Mouse (Mus musculus) hindbrain, embryonic 12.5 days (tissue): ENCODE results near the gene Sec23b. TPM values are rescaled to one million over a fixed set of nuclear protein-coding genes. Genes with fewer than 3 reads are reported as not detected.

Experiments used
- ATAC-seq: fragments of 200-750 bp; cut with Nextera tagmentation; 2 replicates; pipeline ENCODE4 v1.8.0; 2017; ENCODE audit warnings: moderate TSS enrichment; ENCODE audit not compliant: low FRiP score
- H3K27ac ChIP-seq: fragments of 300-500 bp; sonication (generic); 2 replicates; pipeline ENCODE4 v1.5.1; 2016; ENCODE audit warnings: mild to moderate bottlenecking
- H3K27me3 ChIP-seq: fragments of 300-500 bp; sonication (generic); 2 replicates; pipeline ENCODE4 v1.6.1; 2016; ENCODE audit warnings: mild to moderate bottlenecking
- H3K36me3 ChIP-seq: fragments of 300-500 bp; sonication (generic); 2 replicates; pipeline ENCODE4 v1.6.1; 2016; ENCODE audit warnings: mild to moderate bottlenecking
- H3K4me1 ChIP-seq: fragments of 300-500 bp; sonication (generic); 2 replicates; pipeline ENCODE4 v1.6.1; 2016
- H3K4me2 ChIP-seq: fragments of 300-500 bp; sonication (generic); replicated peaks from 2 replicates; pipeline ENCODE4 v1.6.1; 2016; ENCODE audit warnings: mild to moderate bottlenecking
- H3K4me3 ChIP-seq: fragments of 300-500 bp; sonication (generic); 2 replicates; pipeline ENCODE4 v1.5.1; 2016; ENCODE audit warnings: mild to moderate bottlenecking
- H3K9ac ChIP-seq: fragments of 300-500 bp; sonication (generic); 2 replicates; pipeline ENCODE4 v1.6.1; 2016; ENCODE audit warnings: mild to moderate bottlenecking, moderate library complexity
- H3K9me3 ChIP-seq: fragments of 300-500 bp; sonication (generic); replicated peaks from 2 replicates; pipeline ENCODE4 v1.6.1; 2016; ENCODE audit warnings: mild to moderate bottlenecking
- WGBS: fragments of 180-500 bp; shearing (Covaris S2); methylation state at CpG from one replicate; pipeline ENCODE4 v1.1.7; 2016; 5-methylcytosine and 5-hydroxymethylcytosine counted together
- polyA plus RNA-seq: library from polyadenylated mRNA; unstranded; fragments of >200 nt; fragmentation: Nextera tagmentation; extraction: Ambion mirVana; gene quantifications from 2 replicates; pipeline ENCODE4 v1.2.1, GENCODE M21; 2016

Sec23b gene
- polyA plus RNA-seq = 96.5 and 101 TPM in 2 replicates

DNA sequence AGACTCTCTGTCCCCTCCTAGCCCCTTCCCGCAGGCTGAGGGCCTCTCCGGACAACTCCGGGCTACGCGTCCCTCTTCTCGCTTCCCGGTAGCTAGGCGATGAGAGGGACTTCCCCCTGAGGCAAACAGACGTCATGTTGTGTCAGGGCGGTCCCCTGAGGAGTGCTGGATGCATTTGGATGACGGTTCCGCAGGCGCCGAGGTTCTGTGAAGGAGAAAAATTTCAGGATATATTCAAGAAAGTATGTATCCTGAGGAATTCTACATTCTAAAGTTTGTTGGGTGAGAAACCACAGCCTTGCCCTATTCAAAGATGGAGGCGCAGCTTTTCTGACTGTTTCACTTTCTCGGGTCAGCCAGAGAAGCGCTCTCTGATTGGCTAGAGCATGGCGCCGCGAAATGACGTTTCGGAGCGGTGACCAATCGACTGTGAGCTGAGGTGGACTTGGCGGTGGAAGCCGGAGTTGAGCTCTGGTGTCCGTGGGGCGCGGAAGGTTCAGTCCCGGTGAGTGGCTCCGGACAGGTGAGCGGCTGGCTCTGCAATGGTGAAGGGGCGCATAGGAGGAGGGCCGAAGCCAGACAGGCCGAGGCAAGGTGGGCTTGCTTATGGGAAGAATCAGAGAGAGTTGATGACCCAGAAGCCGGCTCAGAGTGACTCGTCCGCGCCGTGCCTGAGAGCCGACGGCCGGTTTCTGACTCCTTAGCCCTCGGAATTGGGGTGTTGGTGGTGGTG is at the start of gene Sec23b:
Gene Sec23b, plus strand, starts transcription at position 410 of the 733 bp plus-strand sequence.
- peaks cover 5% of the 10 kb centered on the region; the same call in 1 of the 2 replicates for H3K36me3 ChIP-seq
- H3K4me2 ChIP-seq = peak within 1 kb of the TSS; percentile 67
- H3K4me1 ChIP-seq = peaks cover 9% of the 10 kb centered on the region
- H3K9ac ChIP-seq = peak within 1 kb of the TSS; percentile 74
- no peaks in the 10 kb centered on the region for H3K27me3 ChIP-seq
- no peaks in the 10 kb centered on the region for H3K9me3 ChIP-seq
- peak within 1 kb of the TSS; percentile 89 for H3K27ac ChIP-seq
- ATAC-seq = peak; percentile 99
- WGBS = under 1% methylated on average over 44 of the region's 44 CpGs
- H3K4me3 ChIP-seq = peak within 1 kb of the TSS; percentile 72

DNA sequence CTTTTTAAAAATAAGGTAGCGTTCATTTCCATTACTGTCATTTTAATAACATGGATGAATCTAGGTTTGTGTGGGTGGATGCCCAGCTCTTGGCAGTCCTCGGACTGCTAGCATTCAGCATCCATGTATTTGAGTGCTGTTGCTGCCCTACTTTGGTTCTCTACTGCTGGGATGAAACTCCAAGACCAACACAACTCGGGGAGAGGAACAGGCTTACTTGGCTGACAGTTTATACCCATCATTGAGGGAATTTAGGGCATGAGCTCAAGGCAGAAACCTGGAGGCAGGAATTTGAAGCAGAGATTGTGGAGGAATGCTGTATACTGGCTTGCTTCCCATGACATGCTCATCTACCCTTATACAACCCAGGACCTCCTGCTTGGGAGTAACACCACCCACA is 41.4 kb upstream of the Sec23b start:
- no peaks in the 10 kb centered on the region for H3K27me3 ChIP-seq
- H3K27ac ChIP-seq = no peak overlapping the region
- H3K9me3 ChIP-seq = no peaks in the 10 kb centered on the region
- ATAC-seq = no peak
- no peak overlapping the region for H3K9ac ChIP-seq
- no peak overlapping the region for H3K4me2 ChIP-seq
- H3K36me3 ChIP-seq = no peaks in the 10 kb centered on the region
- WGBS = 88% methylated on average over 3 of the region's 3 CpGs
- no peaks in the 10 kb centered on the region for H3K4me1 ChIP-seq
- H3K4me3 ChIP-seq = no peak overlapping the region

DNA sequence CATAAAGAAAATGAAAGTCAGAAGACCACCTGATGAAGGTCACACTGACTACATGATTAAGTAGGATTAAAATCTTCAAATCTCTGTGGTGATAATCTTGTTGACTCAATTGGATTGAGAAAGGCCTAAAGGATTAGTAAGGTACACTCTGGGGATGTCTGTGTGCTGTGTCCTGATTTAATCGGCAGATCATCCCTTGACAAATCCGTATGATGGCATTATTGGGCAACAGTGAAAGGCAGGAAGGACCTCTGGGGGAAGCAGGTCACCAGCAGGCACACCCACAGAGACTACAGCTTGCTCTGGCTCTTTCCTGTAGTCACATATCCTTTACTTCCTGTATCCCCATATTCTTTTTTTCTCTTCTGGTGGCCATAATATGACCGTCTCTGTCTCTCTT is 36.3 kb upstream of the Sec23b start:
- no peak overlapping the region for H3K9ac ChIP-seq
- no peaks in the 10 kb centered on the region for H3K9me3 ChIP-seq
- no peak for ATAC-seq
- H3K36me3 ChIP-seq = peaks cover 2% of the 10 kb centered on the region; the same call in 1 of the 2 replicates
- H3K4me3 ChIP-seq = no peak overlapping the region
- no peaks in the 10 kb centered on the region for H3K27me3 ChIP-seq
- no peak overlapping the region for H3K27ac ChIP-seq
- 93% methylated on average over 3 of the region's 3 CpGs for WGBS
- H3K4me1 ChIP-seq = no peaks in the 10 kb centered on the region
- H3K4me2 ChIP-seq = no peak overlapping the region

DNA sequence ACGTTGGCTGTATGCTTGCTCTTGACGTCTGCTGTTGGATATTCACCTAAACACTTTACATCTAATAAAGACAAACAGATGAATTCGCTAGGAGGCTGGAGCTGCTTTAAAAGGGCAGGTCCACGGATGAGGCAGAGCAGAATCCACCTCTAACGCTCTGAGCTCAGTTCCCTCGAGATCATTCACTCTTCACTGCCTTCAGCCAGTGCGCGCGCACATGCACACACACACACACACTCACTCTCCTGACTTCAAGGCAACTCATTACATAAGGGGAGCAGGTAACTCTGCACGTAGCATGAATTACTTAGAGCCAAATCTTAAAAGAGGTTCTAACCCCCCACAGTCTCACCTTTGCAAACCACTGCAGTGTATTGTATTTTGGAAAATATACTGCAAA is 30.2 kb upstream of the Sec23b start:
- H3K27me3 ChIP-seq = 0 out of 2 replicates have a peak, but pooled peaks cover 2% of the 10 kb centered on the region

DNA sequence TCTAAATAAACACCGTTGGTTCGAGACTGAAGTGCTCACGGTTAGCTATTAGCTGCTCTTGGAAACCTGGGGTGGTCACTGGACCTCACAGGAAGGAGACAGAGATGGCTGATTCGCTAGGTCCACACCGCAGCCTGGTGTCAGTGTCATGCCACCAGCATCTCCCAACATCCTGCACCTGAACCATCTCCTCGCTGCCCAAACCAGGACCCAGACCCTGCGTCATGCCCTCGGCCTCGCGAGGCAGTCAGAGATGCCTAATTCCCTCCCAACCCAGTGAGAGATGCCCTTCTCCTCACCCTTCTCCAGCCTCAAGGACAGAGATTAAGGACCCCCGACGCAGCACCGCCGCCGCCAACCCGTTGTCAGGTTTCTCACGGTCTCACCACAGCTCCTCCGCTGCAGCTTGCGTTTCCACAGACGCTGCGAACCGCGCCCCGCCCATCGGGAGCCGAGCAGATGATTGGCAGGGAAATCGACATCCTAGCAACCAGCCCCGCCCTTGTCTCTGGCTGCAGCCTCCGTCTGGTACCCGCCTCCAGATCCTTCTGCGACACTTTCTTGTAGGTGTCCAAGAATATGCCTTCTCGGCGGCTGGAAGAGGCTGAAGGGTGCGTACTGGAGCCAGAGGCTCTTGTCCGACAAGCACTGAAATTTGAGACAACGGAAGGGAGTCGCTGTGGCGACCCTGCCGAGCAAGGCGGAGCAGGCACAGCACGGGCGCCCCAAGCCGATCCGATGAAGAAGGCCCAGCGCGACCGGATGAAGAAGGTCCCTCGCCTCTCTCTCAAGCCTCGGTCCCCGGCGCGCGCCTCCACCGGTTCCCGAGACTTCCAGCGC is 28.8 kb upstream of the Sec23b start, which contains the start of the genes Dzank1 and Polr3f:
Gene Dzank1, minus strand, starts transcription at position 434 of the 840 bp plus-strand sequence.
Gene Polr3f, plus strand, starts transcription at position 738 of the 840 bp plus-strand sequence.
- Histone ChIP-seq H3K36me3 (peaks cover 6% of the 10 kb centered on the region), H3K4me2 (peak within 1 kb of the TSS; percentile 88), H3K27ac (peak within 1 kb of the TSS; percentile 95), H3K4me1 (peaks cover 17% of the 10 kb centered on the region), H3K4me3 (peak within 1 kb of the TSS; percentile 96), H3K9ac (peak within 1 kb of the TSS; percentile 95), H3K27me3 (0 out of 2 replicates have a peak, but pooled peaks cover 2% of the 10 kb centered on the region), H3K9me3 (no peaks in the 10 kb centered on the region)
- WGBS = 2% methylated on average over 56 of the region's 56 CpGs
- ATAC-seq = peak; percentile 99

More for the DNA sequence above, 30.2 kb upstream of the Sec23b start:
- Histone ChIP-seq H3K9me3 (no peaks in the 10 kb centered on the region), H3K36me3 (no peaks in the 10 kb centered on the region), H3K4me1 (peaks cover 17% of the 10 kb centered on the region), H3K27ac (no peak overlapping the region), H3K4me2 (peak overlapping the region; percentile 88; the same call in 1 of the 2 replicates), H3K9ac (no peak overlapping the region), H3K4me3 (no peak overlapping the region)
- 53% methylated on average over 10 of the region's 10 CpGs for WGBS
- ATAC-seq = no peak

DNA sequence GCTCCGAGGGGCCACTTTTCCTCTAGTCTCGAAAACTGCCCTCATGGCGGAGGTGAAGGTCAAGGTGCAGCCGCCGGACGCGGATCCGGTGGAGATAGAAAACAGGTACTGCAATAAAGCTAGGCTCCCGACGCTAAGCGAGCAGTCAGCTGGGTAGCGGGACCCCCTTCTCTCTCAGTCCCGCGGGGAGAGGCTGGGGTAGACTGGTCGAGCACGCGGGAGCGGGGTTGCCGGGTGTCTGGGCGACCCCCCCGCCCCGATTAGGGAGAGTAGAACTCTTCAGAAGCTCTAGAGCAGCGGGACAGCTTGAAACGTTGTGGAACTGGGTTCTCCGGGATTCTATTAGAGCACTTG is 28.2 kb upstream of the Sec23b start:
- ATAC-seq = peak; percentile 77
- H3K27me3 ChIP-seq = 0 out of 2 replicates have a peak, but pooled peaks cover 2% of the 10 kb centered on the region
- peaks cover 17% of the 10 kb centered on the region for H3K4me1 ChIP-seq
- peaks cover 9% of the 10 kb centered on the region for H3K36me3 ChIP-seq
- peak overlapping the region; percentile 88 for H3K4me2 ChIP-seq
- no peaks in the 10 kb centered on the region for H3K9me3 ChIP-seq
- H3K9ac ChIP-seq = peak overlapping the region; percentile 95
- H3K27ac ChIP-seq = peak overlapping the region; percentile 95
- WGBS = under 1% methylated on average over 25 of the region's 25 CpGs
- peak overlapping the region; percentile 96 for H3K4me3 ChIP-seq

DNA sequence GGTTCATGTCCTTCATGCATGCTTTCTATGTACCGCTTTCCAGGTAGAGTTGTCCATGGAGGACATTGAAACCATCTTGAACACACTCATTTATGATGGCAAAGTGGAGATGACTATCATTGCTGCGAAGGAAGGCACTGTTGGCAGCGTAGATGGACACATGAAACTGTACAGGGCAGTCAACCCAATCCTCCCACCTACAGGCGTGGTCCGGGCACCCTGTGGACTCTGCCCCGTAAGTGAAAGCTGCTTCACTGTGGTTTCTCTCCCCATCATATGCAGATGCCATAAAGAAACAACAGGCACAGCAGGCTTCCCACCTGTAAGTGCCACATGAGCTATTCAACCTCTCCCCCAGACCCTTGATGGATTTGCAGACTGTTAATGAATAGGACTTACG is 18.9 kb upstream of the Sec23b start:
- H3K9ac ChIP-seq = no peak overlapping the region
- H3K36me3 ChIP-seq = peaks cover 85% of the 10 kb centered on the region
- H3K9me3 ChIP-seq = no peaks in the 10 kb centered on the region
- no peaks in the 10 kb centered on the region for H3K4me1 ChIP-seq
- 94% methylated on average over 7 of the region's 7 CpGs for WGBS
- no peak overlapping the region for H3K4me2 ChIP-seq
- no peak overlapping the region for H3K27ac ChIP-seq
- H3K4me3 ChIP-seq = no peak overlapping the region
- ATAC-seq = no peak
- no peaks in the 10 kb centered on the region for H3K27me3 ChIP-seq

DNA sequence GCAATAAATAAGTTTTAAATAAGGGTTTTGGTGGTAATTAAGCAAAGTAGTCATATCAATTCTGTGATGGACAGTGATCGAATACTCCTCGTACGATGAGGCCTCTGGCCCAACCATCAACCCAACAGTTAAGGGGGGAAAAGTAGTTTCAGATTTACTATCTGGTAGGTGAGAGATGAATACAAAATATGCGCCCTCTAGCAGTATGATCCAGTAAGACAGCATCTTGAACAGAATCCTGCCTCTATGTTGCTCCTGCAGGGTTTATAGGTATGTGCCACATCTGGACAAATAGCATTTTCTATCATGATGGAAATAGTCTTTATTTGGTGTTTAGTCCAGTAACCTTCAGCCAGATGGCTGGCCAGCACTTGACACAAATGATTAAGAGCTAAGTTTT is 14.8 kb upstream of the Sec23b start:
- Histone ChIP-seq H3K27me3 (no peaks in the 10 kb centered on the region), H3K27ac (no peak overlapping the region), H3K36me3 (peaks cover 81% of the 10 kb centered on the region), H3K4me2 (no peak overlapping the region), H3K9me3 (no peaks in the 10 kb centered on the region), H3K4me3 (no peak overlapping the region), H3K4me1 (no peaks in the 10 kb centered on the region), H3K9ac (no peak overlapping the region)
- no peak for ATAC-seq
- 89% methylated on average over 4 of the region's 4 CpGs for WGBS

DNA sequence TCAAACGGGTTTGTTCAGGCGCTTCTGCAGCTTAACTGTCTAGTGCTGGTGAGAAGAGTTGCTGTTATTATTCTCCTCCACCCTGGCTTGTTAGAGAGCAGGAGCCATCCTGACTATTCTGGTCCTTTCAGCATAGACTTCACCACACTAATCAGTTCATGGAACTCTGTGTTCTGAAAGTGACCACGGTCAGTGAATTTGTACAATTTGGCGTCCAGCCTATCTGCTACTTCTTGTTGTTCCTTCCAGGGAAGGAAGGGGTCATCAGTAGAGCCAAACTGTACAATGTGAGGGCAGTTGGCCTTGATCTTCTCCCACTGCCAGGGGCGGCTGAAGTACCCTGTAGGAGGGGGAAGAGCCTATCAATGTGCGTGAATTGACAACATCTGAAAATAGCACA is 12.4 kb upstream of the Sec23b start:
- no peak for ATAC-seq
- H3K9me3 ChIP-seq = no peaks in the 10 kb centered on the region
- WGBS = 96% methylated on average over 6 of the region's 6 CpGs
- no peak overlapping the region for H3K4me3 ChIP-seq
- peaks cover 77% of the 10 kb centered on the region for H3K36me3 ChIP-seq
- H3K9ac ChIP-seq = no peak overlapping the region
- no peak overlapping the region for H3K4me2 ChIP-seq
- no peaks in the 10 kb centered on the region for H3K4me1 ChIP-seq
- no peak overlapping the region for H3K27ac ChIP-seq
- no peaks in the 10 kb centered on the region for H3K27me3 ChIP-seq

DNA sequence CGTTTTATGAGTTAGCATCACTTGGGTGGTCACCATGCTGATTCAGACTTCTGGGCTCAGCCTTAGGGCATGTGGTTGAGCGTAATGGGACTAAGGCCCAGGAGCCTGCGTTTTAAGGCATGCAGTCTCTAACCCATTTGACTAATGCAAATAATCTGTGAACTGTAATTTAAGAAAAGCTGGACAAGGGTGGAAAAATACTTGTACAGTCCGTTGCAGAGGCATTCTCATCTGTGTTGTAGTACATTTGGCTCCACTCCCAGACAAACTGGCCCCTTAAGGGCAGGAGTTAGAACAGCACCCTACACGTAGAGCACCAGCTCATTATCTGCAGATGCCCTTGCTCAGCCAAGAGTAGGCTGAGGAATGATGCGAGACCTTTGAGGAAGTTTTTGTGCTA is 11.4 kb upstream of the Sec23b start:
- Histone ChIP-seq H3K4me3 (no peak overlapping the region), H3K4me1 (peaks cover 5% of the 10 kb centered on the region), H3K27ac (no peak overlapping the region), H3K36me3 (peaks cover 68% of the 10 kb centered on the region), H3K27me3 (no peaks in the 10 kb centered on the region), H3K9ac (no peak overlapping the region), H3K4me2 (no peak overlapping the region), H3K9me3 (no peaks in the 10 kb centered on the region)
- ATAC-seq = no peak
- 90% methylated on average over 6 of the region's 6 CpGs for WGBS

DNA sequence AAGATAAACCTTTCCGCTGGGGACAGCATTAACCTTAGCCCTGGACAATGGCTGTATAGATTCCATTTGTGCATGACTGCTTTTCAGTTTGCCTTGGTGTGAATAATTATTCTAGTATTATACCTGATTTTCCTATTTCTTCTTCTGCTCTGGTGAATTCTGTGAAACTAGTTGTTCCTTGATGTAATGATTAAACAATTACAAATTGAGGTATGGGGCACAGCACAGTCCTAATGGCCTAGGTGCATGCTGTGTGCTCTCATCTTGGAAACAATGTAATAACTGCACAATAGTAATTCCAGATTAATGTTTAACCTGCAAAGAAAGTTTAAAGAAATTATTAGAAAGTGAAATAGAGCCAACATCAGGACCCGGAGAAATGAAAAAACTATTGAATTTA is 11.0 kb upstream of the Sec23b start:
- no peak overlapping the region for H3K9ac ChIP-seq
- H3K27me3 ChIP-seq = no peaks in the 10 kb centered on the region
- H3K27ac ChIP-seq = no peak overlapping the region
- H3K36me3 ChIP-seq = peaks cover 63% of the 10 kb centered on the region
- H3K4me2 ChIP-seq = no peak overlapping the region
- ATAC-seq = no peak
- H3K4me1 ChIP-seq = peaks cover 8% of the 10 kb centered on the region
- 94% methylated on average over 2 of the region's 2 CpGs for WGBS
- H3K4me3 ChIP-seq = no peak overlapping the region
- H3K9me3 ChIP-seq = no peaks in the 10 kb centered on the region

DNA sequence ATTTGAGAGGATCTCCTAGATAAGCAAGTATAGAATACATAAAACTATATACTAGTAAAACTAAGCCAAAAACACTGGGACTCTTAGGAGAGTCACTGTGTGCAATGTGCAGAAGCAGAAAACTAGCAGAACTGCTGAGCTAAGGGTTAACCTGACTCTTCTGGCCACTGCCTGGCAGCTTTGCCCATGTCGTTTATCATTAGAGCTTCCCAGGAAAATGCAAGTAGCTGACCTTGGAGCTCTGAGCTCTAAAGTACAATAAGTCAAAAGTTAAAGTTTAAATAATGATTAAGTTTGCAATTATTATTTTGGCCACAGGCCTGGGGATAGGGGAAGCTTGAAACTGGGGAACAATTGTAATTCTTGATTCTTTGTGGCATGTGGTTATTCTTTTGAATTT is 10.5 kb upstream of the Sec23b start:
- Histone ChIP-seq H3K4me3 (no peak overlapping the region), H3K36me3 (peaks cover 59% of the 10 kb centered on the region), H3K4me1 (peaks cover 9% of the 10 kb centered on the region), H3K9me3 (no peaks in the 10 kb centered on the region), H3K4me2 (no peak overlapping the region), H3K27ac (no peak overlapping the region), H3K27me3 (no peaks in the 10 kb centered on the region), H3K9ac (no peak overlapping the region)
- WGBS = 71% methylated on average over 1 of the region's 1 CpGs
- ATAC-seq = no peak
